Mouse (Mus musculus): Measurements from ENCODE around the gene Dcaf8. TPM values are rescaled to one million over a fixed set of nuclear protein-coding genes. Genes with fewer than 3 reads are reported as not detected.

Gene Dcaf8
- total RNA-seq, 2 experiments from 2014 or later, result 114 to 116 TPM

DNA sequence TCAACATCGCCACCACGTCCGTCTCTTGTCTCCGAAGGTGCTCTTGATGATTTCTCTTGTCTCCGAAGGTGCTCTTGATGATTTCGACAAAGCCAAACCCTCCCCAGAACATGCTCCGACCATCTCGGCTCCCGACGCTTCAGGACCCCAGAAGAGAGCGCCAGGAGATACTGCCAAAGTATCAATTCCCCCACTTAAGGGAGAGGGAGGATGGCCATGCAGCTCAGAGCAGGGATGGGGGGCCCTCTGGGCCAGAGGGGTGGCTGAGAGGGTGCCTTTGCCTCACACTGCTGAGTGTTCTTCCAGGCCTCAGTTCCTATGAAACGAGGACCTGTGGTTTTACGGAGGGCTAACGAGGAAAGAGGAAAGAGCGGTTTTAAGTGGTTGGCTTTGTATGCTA lies 19.3 kb upstream of the Dcaf8 start:
- no peak for TF ChIP-seq CTCF (conservative IDR thresholded peaks at IDR 0.05)
- H3K4me3 ChIP-seq, result no peak overlapping the region
- DNase-seq (ENCODE audit: low spot score in 2 of 2), result no peak
- no peak overlapping the region for H3K27ac ChIP-seq

DNA sequence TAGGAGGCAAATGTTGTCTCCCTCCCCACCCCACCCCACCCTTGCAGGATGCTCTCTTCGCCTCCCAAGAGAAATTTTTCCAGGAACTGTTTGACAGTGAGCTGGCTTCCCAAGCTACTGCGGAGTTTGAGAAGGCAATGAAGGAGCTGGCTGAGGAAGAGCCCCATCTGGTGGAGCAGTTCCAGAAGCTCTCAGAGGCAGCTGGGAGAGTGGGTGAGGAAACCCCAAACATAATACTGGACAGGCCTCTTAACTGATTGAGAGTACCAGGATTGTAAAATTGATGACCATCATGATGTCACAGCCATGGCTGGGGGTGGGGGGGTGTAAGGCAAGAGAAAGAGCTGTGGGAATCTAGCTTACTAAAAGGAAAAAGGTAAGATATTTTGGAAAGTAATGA lies 18.8 kb upstream of the Dcaf8 start:
- peak; percentile 67 for TF ChIP-seq CTCF (conservative IDR thresholded peaks at IDR 0.05)
- Histone ChIP-seq H3K4me3 (no peak overlapping the region), H3K27ac (no peak overlapping the region)
- peak in 1 of 2 experiments; percentile 28 for DNase-seq (ENCODE audit: low spot score in 2 of 2)

DNA sequence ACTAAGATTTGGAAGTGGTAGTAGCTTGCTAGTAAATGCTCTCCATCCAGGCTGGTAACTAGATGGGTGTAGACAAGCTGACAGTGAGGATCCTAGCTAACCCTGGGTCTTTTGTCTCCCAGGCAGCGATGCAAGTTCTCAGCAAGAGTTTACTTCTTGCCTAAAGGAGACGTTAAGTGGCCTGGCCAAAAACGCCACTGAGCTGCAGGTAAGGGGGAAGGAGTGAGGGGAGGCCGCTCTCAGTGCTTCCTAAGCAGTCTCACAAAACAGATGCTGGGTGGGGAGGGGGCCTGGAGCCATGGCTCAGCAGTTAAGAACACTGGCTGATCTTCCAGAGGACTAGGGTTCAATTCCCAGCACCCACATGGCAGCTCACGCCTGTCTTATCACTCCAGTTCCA lies 18.1 kb upstream of the Dcaf8 start:
- no peak for DNase-seq (ENCODE audit: low spot score in 2 of 2)
- H3K4me3 ChIP-seq, result no peak overlapping the region
- TF ChIP-seq CTCF (conservative IDR thresholded peaks at IDR 0.05), result no peak
- no peak overlapping the region for H3K27ac ChIP-seq

DNA sequence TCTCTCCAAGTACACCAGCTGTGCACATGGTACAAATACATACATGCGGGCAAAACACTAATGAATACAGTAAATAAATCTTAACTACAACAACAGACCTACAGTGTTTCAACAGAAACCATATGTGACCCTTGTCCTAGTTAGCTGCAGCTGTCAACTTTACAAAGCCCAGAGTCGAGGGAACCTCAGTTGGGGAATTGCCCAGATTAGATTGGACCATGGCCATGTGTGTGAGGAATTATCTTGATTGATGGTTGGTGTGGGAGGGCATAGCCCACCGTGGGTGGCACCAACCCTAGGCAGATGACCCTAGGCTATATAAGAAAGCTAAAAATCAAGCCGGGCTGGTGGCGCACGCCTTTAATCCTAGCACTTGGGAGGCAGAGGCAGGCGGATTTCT lies 15.6 kb upstream of the Dcaf8 start:
- TF ChIP-seq CTCF (conservative IDR thresholded peaks at IDR 0.05), result no peak
- no peak overlapping the region for H3K4me3 ChIP-seq
- no peak overlapping the region for H3K27ac ChIP-seq
- DNase-seq (ENCODE audit: low spot score in 2 of 2), result no peak

DNA sequence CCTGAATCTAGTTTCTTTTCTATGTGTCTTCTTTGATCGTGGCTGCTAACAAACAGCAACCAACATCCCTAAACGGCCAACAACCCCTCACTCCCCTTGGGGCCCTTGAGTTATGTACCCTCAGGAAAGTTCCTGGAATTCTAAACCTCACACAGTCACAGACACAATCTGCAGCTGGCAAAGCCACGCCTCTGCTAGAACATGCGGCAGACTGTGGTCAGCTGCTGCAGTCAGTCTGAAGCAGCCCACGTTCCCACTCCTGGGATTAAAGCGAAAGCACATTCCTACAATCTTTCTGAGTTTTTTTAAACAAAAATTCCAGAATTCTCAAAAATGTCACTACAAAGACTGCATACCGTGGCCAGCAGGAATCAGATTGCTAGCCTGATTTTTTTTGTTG lies 14.3 kb upstream of the Dcaf8 start:
- TF ChIP-seq CTCF (conservative IDR thresholded peaks at IDR 0.05), result no peak
- Histone ChIP-seq H3K4me3 (no peak overlapping the region), H3K27ac (no peak overlapping the region)
- DNase-seq (ENCODE audit: low spot score in 2 of 2), result no peak

DNA sequence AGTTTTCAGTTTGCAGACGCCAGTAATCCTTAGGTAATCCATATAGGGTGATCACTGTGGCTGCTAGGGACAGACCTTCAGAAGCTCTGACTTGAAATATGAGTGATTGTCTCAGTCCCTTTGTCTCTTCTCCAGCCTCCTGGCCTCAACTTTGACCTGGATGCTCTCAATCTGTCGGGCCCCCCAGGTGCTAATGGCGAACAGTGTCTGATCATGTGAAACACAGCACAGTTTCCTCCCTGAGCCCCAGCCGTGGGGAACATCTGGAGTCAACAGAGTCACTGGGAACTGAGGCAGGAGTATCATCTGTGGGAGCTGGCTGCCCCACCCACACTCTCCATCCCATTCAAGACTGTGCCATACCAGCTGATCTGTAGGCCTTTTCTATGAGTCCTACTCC lies 13.8 kb upstream of the Dcaf8 start:
- no peak overlapping the region for H3K27ac ChIP-seq
- no peak overlapping the region for H3K4me3 ChIP-seq
- no peak for DNase-seq (ENCODE audit: low spot score in 2 of 2)
- no peak for TF ChIP-seq CTCF (conservative IDR thresholded peaks at IDR 0.05)

DNA sequence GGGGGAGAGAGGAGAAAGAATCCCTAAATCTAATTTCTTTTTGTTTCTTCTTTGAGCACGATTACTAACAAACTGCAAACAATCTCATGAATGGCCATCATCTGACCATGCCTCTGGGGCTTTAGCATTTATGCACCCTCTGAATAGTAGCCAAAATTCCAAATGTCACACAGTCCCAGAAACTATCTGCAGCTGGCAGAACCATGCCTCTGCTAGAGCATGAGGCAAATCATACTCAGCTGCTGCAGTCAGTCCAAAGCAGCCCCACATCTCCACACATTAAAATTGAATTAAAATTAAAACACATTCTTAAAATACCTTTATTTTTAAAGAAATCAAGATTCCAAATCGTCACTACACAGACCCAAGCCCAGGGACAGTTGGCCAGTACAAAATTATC lies 7.7 kb upstream of the Dcaf8 start:
- DNase-seq (ENCODE audit: low spot score in 2 of 2), result no peak
- no peak overlapping the region for H3K4me3 ChIP-seq
- no peak for TF ChIP-seq CTCF (conservative IDR thresholded peaks at IDR 0.05)
- no peak overlapping the region for H3K27ac ChIP-seq

DNA sequence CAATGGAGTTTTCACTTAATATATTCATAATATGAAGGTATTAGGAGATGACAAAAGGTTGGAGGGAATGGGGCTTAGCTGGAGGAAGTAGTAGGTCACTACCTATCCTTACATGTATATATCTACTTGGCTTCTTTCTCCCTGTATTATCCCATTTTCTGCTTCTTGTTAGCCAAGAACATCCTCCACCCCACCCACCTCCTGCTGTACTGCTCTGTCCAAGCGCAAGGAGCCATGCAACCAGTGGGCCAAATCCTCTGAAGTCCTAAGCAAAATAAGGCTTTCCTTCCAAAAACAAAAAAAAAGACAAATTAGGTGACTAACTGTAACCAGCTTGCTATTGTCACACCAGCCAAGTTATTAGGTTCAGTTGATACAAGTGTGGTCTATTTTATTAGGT lies 7.1 kb upstream of the Dcaf8 start:
- no peak for DNase-seq (ENCODE audit: low spot score in 2 of 2)
- no peak for TF ChIP-seq CTCF (conservative IDR thresholded peaks at IDR 0.05)
- Histone ChIP-seq H3K4me3 (no peak overlapping the region), H3K27ac (no peak overlapping the region)

DNA sequence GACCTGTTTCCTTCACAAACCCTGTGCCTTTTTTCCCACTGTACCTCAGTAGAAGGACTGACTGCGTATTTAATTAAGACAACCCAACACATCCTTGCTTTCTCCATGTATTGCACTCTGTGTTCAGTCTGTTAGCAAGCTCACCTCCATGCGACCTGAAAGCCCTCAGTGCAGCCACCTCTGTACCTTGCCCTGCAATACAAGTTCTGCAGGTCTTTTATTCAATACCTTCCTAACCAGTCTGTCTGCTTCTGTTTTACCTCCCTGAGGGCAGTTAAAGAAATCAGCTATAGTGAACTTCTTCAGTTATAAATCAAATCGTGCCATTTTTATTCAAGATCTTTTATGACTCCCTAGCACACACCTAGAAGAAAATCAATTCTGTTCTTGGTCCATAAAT lies 6.4 kb upstream of the Dcaf8 start:
- no peak for TF ChIP-seq CTCF (conservative IDR thresholded peaks at IDR 0.05)
- no peak overlapping the region for H3K4me3 ChIP-seq
- H3K27ac ChIP-seq, result no peak overlapping the region
- DNase-seq (ENCODE audit: low spot score in 2 of 2), result no peak

DNA sequence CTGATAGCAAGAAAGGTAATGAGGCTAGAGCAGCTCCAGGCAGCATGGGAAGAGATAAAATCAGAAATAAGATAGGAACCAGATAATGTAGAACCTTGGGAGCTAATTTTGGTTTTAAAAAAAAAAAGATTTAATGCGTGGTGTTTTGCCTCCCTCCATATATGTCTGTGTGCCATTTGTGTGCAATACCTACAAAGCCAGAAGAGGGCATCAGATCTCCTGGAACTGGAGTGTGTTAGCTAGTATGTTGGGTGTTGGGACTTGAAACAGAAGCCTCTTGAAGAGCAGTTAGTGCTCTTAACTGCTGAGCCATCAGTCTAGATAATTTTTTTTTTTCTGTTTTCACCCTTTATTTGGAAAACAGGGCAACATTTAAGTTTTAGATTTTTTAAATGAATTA lies 4.3 kb upstream of the Dcaf8 start:
- peak; percentile 79 for TF ChIP-seq CTCF (conservative IDR thresholded peaks at IDR 0.05)
- Histone ChIP-seq H3K4me3 (no peak overlapping the region), H3K27ac (no peak overlapping the region)
- peak; percentile 72 for DNase-seq (ENCODE audit: low spot score in 2 of 2)

DNA sequence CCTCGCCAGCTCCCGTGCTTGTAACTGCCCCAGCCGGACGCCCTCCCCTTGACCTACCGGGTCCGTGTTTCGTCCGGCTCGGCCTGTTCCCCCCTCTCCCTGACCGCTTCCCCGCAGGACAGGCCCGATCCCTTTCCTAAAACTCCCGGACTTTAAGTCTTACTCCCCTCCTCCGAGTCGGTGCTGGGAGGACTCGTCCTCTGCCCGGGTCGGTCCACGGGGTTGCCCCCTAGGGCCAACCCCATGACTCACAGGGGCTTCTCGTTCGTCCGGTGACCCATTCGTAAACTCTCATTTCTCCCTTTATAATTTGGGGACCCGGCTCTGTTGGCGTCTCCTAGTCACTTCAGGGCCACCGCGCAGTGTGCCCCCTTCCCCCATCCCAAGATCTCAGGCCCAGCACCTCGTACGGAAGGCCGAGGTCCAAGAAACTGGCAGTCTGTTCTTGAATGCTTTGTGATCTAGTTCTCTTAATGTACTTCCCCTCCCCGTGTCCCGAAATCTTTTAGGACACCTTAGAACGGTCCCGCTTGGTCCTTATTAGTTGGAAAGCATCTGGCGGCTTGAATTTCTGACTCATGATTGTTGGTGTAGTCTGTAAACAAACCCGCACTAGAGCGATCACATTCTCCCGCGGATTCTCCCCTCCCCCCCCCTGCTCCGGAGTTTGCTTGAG lies 533 bp downstream of the Dcaf8 start:
- peak overlapping the region; percentile 97 for H3K27ac ChIP-seq
- H3K4me3 ChIP-seq, result peak overlapping the region; percentile 99
- no peak for TF ChIP-seq CTCF (conservative IDR thresholded peaks at IDR 0.05)
- DNase-seq (ENCODE audit: low spot score in 2 of 2), result peak in 1 of 2 experiments; percentile 31

DNA sequence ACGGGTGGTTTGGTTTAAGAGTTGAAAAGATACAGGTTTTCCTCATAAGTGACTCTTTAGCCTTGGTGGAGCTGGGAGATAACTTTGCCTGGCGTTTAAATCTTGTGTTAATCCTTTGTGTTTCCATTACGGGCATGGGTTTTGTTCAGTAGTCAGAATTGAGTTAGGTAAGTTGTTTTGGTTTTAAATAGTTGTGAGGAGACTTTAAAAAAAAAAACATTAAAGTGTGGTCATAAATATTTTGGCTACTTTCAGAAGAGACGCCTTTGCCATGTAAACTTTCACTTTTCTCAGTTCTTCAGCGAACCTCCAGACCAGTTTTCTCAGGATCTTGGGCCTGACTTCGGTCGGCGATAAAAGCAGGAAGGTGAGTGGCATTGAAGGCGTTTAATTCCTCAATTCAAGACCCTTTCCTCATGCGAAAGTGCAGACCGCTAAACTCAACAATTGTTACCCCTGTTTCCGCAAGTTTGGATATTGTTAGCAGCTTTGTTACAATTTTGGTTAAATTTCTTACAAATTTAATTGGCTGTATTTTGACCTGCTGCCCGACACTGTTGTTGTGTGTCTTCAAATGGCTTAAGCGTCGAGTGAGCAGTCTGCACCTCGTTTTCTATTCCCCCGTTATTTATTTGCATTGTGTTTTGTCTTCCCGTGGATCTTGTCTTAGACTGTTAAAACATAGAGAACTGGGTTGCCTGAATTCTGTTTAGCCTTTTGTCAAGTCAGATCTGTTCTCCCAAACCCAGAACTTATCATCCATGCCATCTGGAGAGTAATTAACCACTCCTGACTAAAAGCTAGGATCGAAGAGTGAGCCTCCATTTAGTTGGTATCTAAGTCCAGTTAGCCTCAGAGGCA lies 1.3 kb downstream of the Dcaf8 start:
- peak overlapping the region; percentile 97 for H3K27ac ChIP-seq
- no peak for TF ChIP-seq CTCF (conservative IDR thresholded peaks at IDR 0.05)
- no peak for DNase-seq (ENCODE audit: low spot score in 2 of 2)
- peak overlapping the region; percentile 99 for H3K4me3 ChIP-seq

DNA sequence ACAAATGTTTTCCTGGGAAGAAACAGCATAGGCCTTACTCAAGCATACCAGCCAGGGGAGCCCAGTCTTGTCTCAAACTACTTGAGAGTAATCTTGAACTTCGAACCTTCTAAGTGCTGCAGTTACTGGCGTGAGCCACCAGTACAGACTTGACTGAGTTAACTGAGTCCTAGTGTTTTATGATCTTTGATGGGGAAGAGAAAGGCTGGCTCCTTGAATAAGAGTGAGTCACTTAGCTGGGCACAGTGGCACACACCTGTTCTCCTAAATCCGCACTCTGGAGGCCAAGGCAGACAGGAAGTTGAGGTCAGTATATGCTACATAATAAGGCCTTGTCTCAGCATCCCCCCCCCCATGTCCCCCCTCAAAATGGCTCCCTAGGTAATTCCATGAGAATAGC lies 6.7 kb downstream of the Dcaf8 start:
- no peak for DNase-seq (ENCODE audit: low spot score in 2 of 2)
- no peak for TF ChIP-seq CTCF (conservative IDR thresholded peaks at IDR 0.05)
- H3K4me3 ChIP-seq, result no peak overlapping the region
- H3K27ac ChIP-seq, result no peak overlapping the region

DNA sequence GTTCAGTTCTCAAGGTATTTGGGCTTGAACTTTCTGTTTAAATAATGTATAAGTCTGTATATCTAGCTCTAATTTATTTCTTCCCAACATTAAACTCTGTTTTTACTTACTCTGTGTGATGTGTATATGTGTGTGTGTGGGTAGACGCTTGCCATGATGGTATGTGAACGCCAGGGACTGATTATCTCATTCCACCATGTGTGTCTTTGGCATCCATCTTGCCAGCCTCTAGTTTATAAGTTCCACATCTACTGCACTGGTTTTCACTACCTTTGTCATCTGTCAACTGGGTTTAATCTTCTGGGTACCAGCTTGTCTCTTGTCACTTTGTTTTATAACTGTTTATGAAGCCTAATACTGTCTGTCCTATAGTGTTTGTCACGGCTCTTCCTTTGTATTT lies 7.6 kb downstream of the Dcaf8 start:
- no peak overlapping the region for H3K27ac ChIP-seq
- no peak for TF ChIP-seq CTCF (conservative IDR thresholded peaks at IDR 0.05)
- no peak for DNase-seq (ENCODE audit: low spot score in 2 of 2)
- no peak overlapping the region for H3K4me3 ChIP-seq

All from layer of hippocampus, adult 2 months (tissue).